Mouse (Mus musculus): Measurements from ENCODE around the gene Abcd3.

The Abcd3 gene

GRCm38 (mm10) chr3:121814877-121815548 lies at the start of gene Abcd3:
Gene Abcd3 (minus strand): TSS chr3:121815302.
- peak; percentile 70 to 84 for DNase-seq (ENCODE audit: low spot score in 2 of 2)

DNA sequence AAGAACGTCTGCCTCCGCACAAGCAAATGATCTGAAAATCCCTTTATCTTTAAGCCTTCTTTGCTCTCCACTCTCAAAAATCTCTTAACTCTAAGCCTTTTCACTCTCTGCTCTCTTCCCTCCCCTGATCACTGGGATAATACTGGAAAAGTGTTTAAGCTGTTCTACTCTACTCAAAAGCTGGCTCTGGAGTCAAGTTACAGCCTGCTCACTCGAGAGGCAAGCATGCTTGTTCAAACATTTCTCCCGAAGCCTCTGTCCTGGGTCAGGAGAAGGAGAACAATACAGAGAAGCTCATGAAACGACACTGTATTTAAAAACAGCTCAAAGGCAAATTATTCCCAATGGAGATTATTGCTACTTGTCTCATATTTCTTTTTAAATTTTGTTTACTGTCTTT lies 44.0 kb upstream of the Abcd3 start:
- no peak for DNase-seq (ENCODE audit: low spot score in 2 of 2)

- no peak for DNase-seq (ENCODE audit: low spot score in 2 of 2)
These were observed 41.0 kb upstream of the Abcd3 start for GRCm38 (mm10) chr3:121856131-121856530.

DNA sequence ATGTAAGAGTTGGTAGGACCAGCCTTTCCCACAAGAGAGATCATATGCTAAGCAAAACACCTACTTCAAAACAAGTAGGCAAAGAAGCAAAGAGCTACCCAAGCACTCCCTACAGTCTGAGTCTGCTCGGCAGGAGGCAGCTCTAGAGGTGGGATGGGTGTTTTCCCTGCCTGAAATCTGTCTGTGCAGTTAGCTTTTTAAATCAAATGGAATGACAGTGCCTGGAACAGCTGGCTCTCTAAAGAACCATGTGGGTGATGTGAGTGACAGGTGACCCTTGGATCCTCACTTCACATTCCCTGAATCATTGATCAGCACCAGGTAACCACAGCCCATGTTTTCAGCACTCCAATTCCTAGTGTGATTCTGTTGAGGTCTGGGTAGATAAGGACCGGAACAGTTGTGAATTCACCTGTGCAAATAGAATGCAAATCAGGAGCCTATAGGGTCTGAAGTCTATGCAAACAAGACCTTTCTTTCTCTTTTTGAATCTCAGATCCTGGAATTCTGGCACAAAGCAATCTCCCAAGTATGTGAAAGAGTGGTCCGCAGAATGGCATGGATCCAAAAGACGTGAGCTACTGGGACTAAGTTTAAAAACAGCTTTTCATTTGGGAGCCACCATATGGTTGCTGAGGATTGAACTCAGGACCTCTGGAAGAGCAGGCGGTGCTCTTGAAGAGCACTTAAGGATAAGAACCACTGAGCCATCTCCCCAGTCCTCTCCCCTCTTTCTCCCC lies 38.8 kb upstream of the Abcd3 start:
- peak; percentile 10 to 13 for DNase-seq (ENCODE audit: low spot score in 2 of 2)

GRCm38 (mm10) chr3:121852074-121852826 lies 37.1 kb upstream of the Abcd3 start:
- DNase-seq (ENCODE audit: low spot score in 2 of 2) = no peak

DNA sequence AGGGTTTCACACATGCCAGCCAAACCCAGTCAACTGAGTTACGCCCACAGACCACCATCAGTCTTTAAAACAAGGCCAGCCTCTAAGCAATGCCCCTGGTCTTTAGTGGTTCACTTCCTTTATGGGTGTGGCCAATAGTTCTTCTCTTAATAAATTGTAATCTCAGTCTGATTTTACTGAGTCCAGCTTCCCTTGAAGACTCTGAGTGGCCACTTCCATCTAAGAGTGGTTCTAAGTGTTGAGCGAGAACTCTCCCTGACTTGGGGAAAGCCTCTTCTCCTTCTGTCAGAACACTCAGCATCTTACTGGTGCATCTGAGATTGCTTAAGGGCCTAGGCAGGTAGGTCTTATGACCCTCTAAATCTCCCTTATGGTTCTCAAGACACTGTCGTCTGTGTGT lies 35.9 kb upstream of the Abcd3 start:
- DNase-seq (ENCODE audit: low spot score in 2 of 2) = no peak

- DNase-seq (ENCODE audit: low spot score in 2 of 2) = no peak
These were observed 35.3 kb upstream of the Abcd3 start for GRCm38 (mm10) chr3:121850381-121850780.

GRCm38 (mm10) chr3:121847296-121847695 lies 32.2 kb upstream of the Abcd3 start:
- no peak for DNase-seq (ENCODE audit: low spot score in 2 of 2)

- DNase-seq (ENCODE audit: low spot score in 2 of 2) = no peak
These were observed 29.6 kb upstream of the Abcd3 start for GRCm38 (mm10) chr3:121844658-121845057.

- DNase-seq (ENCODE audit: low spot score in 2 of 2) = no peak
These were observed 28.9 kb upstream of the Abcd3 start for GRCm38 (mm10) chr3:121844013-121844412.

DNA sequence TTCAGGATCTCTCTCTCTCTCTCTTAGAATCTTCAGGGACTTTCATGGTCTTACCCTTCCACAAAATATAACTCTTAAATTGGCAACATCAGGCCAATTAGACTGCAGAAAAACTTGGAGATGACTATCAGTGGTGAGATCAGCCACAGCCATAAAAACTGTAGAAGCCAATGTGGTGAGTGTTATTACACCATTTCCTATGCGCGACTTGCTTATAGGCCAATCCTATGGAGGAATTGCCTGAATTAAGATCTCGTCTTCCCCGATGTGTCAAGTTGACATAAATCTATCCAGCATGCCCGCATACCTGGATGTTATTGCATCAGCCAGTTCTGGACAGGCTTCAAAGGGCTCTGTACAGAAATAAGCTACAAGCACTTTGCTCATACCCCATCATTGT lies 28.2 kb upstream of the Abcd3 start:
- no peak for DNase-seq (ENCODE audit: low spot score in 2 of 2)

DNA sequence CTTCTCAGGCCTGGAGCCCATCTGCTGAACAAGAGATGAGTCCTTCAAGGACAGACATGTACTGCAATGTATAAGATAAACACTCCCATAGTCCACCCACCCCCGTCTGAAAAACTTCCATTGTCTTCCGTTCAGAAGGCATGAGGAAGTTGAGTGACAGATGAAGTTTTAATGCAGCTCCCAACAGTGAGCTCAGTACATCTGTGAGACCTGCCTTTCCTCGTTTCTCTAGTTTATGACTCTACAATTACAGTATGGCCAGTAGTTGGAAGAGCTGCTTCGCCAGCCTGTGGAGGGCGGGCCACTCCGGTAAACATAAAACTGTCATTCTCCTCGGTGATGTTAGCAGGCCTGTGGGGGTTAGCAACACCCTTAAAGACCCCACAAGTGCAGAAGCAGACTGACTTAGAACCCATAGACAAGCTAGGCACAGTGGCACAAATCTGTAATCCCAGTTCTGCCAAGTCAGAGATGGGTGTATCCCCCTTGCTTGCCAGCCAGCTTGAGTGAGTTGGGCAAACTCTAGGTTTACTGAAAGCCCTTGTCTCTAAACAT lies 27.3 kb upstream of the Abcd3 start:
- no peak for DNase-seq (ENCODE audit: low spot score in 2 of 2)

- DNase-seq (ENCODE audit: low spot score in 2 of 2) = no peak
These were observed 26.4 kb upstream of the Abcd3 start for GRCm38 (mm10) chr3:121841412-121842014.

DNA sequence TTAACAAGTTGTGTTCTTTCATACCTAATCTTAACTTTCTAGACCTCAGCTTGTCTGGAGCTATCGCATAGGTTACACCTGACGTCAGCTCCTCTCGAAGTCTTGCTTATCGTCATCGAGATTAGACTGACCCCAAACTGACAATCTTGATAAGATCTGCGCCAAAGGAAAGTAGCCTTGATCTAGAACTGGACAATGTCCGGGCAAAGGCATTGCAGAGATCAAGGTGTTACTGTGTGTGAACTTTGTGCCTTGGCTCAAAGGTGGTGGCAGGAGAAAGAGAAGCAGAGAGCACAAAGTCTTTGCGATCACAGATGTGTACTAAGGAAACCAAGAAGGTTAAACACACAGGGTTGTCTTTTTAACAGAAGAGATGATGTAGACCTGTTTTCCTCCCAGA lies 25.2 kb upstream of the Abcd3 start:
- no peak for DNase-seq (ENCODE audit: low spot score in 2 of 2)

- no peak for DNase-seq (ENCODE audit: low spot score in 2 of 2)
These were observed 19.6 kb upstream of the Abcd3 start for GRCm38 (mm10) chr3:121834732-121835131.

DNA sequence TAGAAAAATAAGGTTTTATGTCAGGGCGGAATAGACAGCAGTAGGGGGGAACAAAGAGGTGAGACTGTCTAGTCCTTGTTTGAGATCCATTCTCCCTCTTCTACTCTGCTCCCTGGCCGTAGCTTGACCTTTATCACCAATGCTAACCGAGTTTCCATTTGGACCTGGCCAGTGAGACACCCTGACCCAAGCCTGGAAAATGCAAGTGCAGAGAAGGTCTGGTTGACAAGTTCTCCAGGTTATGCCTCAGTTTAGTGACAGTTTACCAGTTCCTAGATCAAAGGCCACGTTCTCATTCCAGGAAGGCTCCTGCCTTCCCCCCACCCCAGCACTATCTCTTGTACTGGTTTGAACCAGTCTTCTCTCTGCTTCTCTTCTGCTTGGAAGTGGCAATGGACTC lies 19.1 kb upstream of the Abcd3 start:
- DNase-seq (ENCODE audit: low spot score in 2 of 2) = no peak

DNA sequence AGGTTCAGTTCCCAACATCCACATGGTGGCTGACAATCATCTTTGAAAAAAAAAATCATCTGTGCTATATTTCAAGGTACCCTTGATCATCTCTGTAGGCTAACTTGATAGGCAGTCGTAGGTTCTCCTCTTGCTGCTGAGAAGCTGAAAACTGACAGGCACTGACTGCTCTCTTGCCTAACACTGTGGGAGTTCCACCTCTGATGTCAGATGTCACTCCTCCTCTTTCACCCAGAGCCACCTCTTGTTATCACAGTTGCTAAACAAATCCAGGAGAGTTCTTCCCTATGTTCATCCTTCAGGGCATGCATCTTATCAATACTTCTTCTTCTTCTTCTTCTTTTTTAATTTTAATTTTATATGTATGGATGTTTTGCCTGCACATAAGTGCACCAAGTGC lies 10.0 kb upstream of the Abcd3 start:
- DNase-seq (ENCODE audit: low spot score in 2 of 2) = no peak

- DNase-seq (ENCODE audit: low spot score in 2 of 2) = no peak
These were observed 9.2 kb upstream of the Abcd3 start for GRCm38 (mm10) chr3:121824319-121824718.

GRCm38 (mm10) chr3:121822643-121823042 lies 7.5 kb upstream of the Abcd3 start:
- no peak for DNase-seq (ENCODE audit: low spot score in 2 of 2)

- DNase-seq (ENCODE audit: low spot score in 2 of 2) = no peak
These were observed 6.5 kb upstream of the Abcd3 start for GRCm38 (mm10) chr3:121821559-121822143.

DNA sequence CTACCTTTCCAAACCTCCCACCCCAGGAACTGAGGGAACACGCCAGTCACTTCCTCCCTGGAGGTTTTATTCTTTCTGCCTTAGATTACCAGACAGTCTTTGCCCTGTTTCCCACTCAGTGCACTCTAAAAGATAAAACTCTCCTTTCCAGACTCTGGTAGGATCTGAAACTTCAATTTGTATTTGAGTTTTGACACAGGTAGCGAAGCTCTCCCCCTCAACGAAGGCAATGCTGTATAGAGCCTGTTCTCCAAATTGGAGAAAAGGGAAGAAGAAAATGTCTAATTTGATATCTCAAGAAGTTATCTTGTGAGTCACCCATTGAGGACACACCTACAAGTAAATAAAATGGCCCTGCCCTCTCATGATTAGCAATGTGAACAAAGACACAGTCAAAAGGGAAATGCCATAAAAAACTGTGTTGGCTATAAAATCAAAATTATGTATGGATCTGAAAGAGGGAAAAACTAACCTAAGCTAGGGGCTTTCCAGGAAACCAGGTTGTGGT lies 4.6 kb upstream of the Abcd3 start:
- no peak for DNase-seq (ENCODE audit: low spot score in 2 of 2)

Data from right cerebral cortex, adult 2 months (tissue).